Mouse (Mus musculus): ENCODE measurements around the gene Gm10392. TPM values are rescaled to one million over a fixed set of nuclear protein-coding genes. Genes with fewer than 3 reads are reported as not detected.

Gm10392 gene
- polyA plus RNA-seq, 1 experiment, result not detected

DNA sequence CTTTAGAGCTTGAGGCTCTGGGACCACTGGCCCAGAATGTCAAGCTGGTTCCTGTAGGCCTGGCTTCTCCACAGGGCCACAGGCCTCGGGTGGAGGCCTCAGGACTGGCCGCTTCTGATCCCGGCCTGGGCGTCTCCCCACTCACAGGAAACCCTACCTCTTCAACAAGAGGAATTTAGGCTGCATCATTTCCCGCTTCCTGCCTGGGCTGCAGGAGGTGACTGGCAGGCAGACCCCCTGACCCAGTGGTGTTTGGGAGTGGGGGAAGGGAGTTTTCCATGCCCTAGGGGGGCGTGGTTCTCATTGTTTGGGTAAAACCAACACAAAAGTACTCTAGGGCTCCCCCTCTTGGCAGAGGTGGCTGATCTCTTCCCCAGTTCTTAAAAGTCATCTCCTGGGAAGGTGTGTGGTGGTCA, 21.6 kb downstream of the Gm10392 start:
- DNase-seq (ENCODE audit: low read depth), result no peak
- peak; percentile 23; the same call in 1 of the 2 replicates for TF ChIP-seq CTCF (IDR thresholded peaks at IDR 0.05; ENCODE audit: borderline replicate concordance, extremely low read depth, insufficient read depth, insufficient read length)
- no peak for TF ChIP-seq POLR2A (IDR thresholded peaks at IDR 0.05; ENCODE audit: borderline replicate concordance, extremely low read depth, insufficient read depth, insufficient read length, poor library complexity, severe bottlenecking)

- no peak for TF ChIP-seq POLR2A (IDR thresholded peaks at IDR 0.05; ENCODE audit: borderline replicate concordance, extremely low read depth, insufficient read depth, insufficient read length, poor library complexity, severe bottlenecking)
- no peak for TF ChIP-seq CTCF (IDR thresholded peaks at IDR 0.05; ENCODE audit: borderline replicate concordance, extremely low read depth, insufficient read depth, insufficient read length)
- DNase-seq (ENCODE audit: low read depth), result no peak
Observed at GRCm38 (mm10) chr11:77495507-77495906, 23.5 kb downstream of the Gm10392 start.

DNA sequence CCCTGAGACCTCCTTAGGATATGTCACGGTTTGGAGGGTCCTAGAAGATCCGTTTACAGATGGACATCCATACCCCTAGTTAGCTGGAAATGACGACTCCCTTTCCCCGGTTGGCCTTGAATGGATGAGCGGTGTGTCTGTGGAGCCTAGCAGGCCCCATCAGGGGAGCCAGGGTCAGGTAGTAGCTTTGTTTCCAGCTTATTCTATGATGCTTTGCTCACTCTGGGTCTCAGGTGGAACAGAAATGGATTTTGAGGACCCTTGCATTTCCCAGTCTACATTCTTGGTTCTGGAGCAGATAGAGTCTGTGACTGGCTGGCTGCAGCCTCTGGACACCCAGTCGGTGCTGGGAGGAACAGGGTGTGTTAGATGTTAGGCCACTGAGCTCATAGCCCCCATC, 24.2 kb downstream of the Gm10392 start:
- DNase-seq (ENCODE audit: low read depth), result no peak
- TF ChIP-seq CTCF (IDR thresholded peaks at IDR 0.05; ENCODE audit: borderline replicate concordance, extremely low read depth, insufficient read depth, insufficient read length) (no peak), POLR2A (IDR thresholded peaks at IDR 0.05; ENCODE audit: borderline replicate concordance, extremely low read depth, insufficient read depth, insufficient read length, poor library complexity, severe bottlenecking) (no peak)

- no peak for DNase-seq (ENCODE audit: low read depth)
- no peak for TF ChIP-seq CTCF (IDR thresholded peaks at IDR 0.05; ENCODE audit: borderline replicate concordance, extremely low read depth, insufficient read depth, insufficient read length)
- no peak for TF ChIP-seq POLR2A (IDR thresholded peaks at IDR 0.05; ENCODE audit: borderline replicate concordance, extremely low read depth, insufficient read depth, insufficient read length, poor library complexity, severe bottlenecking)
Observed at GRCm38 (mm10) chr11:77494344-77494676, 24.7 kb downstream of the Gm10392 start.

- DNase-seq (ENCODE audit: low read depth), result peak; percentile 60
Observed at GRCm38 (mm10) chr11:77493512-77494343, 25.3 kb downstream of the Gm10392 start, which contains the start of gene Git1. TSS of gene Git1 (plus strand) at chr11:77493562.

GRCm38 (mm10) chr11:77492911-77493332, 26.1 kb downstream of the Gm10392 start:
- TF ChIP-seq POLR2A (IDR thresholded peaks at IDR 0.05; ENCODE audit: borderline replicate concordance, extremely low read depth, insufficient read depth, insufficient read length, poor library complexity, severe bottlenecking) (peak; percentile 21; the same call in 1 of the 2 replicates), CTCF (IDR thresholded peaks at IDR 0.05; ENCODE audit: borderline replicate concordance, extremely low read depth, insufficient read depth, insufficient read length) (peak; percentile 24; the same call in 1 of the 2 replicates)
- DNase-seq (ENCODE audit: low read depth), result peak; percentile 98

More at GRCm38 (mm10) chr11:77493512-77494343, 25.3 kb downstream of the Gm10392 start, which contains the start of gene Git1:
- TF ChIP-seq POLR2A (IDR thresholded peaks at IDR 0.05; ENCODE audit: borderline replicate concordance, extremely low read depth, insufficient read depth, insufficient read length, poor library complexity, severe bottlenecking) (no peak), CTCF (IDR thresholded peaks at IDR 0.05; ENCODE audit: borderline replicate concordance, extremely low read depth, insufficient read depth, insufficient read length) (no peak)

DNA sequence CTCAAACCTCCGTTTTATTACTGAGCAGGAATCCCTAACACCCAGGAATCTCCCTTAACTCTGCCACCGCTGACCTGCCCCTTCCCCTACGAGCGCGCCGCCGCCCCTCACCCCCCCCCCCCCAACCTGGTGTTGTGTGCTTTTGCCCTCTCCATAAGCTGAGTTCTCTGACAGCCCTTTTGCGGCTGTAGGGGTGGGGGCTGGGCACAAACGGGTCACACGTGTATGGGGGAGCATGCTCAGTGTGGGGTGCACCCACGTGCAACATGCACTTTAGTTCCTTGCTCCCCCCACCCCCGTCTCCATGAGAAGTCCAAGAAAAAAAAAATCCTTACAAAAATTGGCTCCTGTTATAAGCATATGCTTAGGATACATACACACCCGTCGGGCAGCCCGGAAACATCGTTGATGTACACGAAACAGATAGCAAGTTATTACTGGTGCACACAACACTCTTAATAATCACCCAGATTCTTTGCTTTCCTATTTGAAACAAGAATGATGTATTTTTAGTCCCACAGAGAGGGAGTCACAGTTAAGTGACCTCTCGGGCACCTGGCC, 26.6 kb downstream of the Gm10392 start:
- DNase-seq (ENCODE audit: low read depth), result peak; percentile 51

DNA sequence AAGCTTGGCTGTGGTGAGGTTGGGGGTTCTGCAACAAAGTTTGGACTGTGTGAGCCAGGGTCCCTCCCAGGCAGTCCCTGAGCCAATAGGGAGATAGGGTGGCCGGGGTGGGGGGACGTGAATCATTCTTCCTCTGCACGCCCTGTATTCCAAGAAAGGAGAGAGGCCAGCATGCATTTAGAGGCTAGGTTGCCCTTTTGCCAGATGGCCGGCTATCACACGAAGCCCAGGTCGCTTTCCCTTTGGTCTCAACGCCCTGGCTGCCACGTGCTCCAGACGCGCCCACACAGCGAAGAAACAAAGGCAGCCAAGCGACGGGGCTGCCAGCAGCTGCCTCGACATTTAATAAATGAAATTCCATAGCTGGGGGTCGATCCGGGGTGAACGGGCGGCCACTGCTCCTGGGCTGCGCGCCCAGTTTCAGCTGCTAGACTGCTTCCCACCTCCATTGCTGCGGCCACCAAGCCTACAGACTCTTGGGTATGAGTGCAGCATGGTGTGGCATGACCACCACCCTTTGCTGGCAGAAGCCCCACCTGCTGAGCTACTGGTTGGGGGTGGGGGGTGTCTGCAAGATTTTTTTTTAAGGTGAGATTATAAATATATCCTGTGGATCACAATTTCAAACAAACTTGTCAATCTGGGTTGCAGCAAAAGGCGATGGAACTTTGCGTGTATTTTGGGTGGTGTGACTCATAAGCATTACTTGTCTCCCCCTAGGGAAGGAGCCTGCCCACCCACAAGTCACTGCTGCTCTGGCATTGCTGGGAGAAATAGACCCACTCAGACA, 27.3 kb downstream of the Gm10392 start:
- 0 out of 2 replicates have a peak, but pooled peaks have one; percentile 3 for TF ChIP-seq POLR2A (IDR thresholded peaks at IDR 0.05; ENCODE audit: borderline replicate concordance, extremely low read depth, insufficient read depth, insufficient read length, poor library complexity, severe bottlenecking)
- TF ChIP-seq CTCF (IDR thresholded peaks at IDR 0.05; ENCODE audit: borderline replicate concordance, extremely low read depth, insufficient read depth, insufficient read length), result no peak
- DNase-seq (ENCODE audit: low read depth), result peak; percentile 89

More for the DNA sequence above, 26.6 kb downstream of the Gm10392 start:
- no peak for TF ChIP-seq CTCF (IDR thresholded peaks at IDR 0.05; ENCODE audit: borderline replicate concordance, extremely low read depth, insufficient read depth, insufficient read length)
- TF ChIP-seq POLR2A (IDR thresholded peaks at IDR 0.05; ENCODE audit: borderline replicate concordance, extremely low read depth, insufficient read depth, insufficient read length, poor library complexity, severe bottlenecking), result no peak

GRCm38 (mm10) chr11:77491123-77491501, 27.9 kb downstream of the Gm10392 start:
- TF ChIP-seq POLR2A (IDR thresholded peaks at IDR 0.05; ENCODE audit: borderline replicate concordance, extremely low read depth, insufficient read depth, insufficient read length, poor library complexity, severe bottlenecking) (no peak), CTCF (IDR thresholded peaks at IDR 0.05; ENCODE audit: borderline replicate concordance, extremely low read depth, insufficient read depth, insufficient read length) (peak; percentile 98)
- peak; percentile 98 for DNase-seq (ENCODE audit: low read depth)

DNA sequence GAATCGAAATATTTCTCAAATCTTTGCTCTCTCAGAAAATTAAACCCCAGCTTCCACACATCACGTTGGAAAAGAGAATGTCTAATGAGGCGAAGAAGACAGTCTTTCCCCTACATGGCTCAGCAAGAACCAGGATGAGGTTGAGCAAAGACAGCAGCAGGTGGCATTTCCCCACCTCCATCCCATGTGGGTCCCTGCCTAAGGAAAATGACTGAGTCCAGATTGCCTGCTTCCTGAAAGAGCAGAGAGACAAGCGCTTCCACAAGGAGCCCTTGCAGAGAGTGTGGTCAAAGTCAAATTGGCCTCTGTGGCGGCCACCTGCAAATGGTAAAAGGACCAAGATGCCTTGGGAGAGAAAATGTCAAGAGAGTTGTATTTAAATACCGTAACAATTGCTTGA, 28.5 kb downstream of the Gm10392 start:
- no peak for DNase-seq (ENCODE audit: low read depth)
- TF ChIP-seq CTCF (IDR thresholded peaks at IDR 0.05; ENCODE audit: borderline replicate concordance, extremely low read depth, insufficient read depth, insufficient read length), result no peak
- no peak for TF ChIP-seq POLR2A (IDR thresholded peaks at IDR 0.05; ENCODE audit: borderline replicate concordance, extremely low read depth, insufficient read depth, insufficient read length, poor library complexity, severe bottlenecking)
